Mouse (Mus musculus) brain, embryonic 14.5 days (tissue): ENCODE measurements around the gene Calcb.

Experiments
- CTCF ChIP-seq: fragments of 200-500 bp; IDR thresholded peaks from 2 replicates; pipeline ENCODE4 v1.5.1; 2012; ENCODE audit warnings: inconsistent platforms, mild to moderate bottlenecking, moderate library complexity, borderline replicate concordance; ENCODE audit not compliant: insufficient read depth, insufficient read length; ENCODE audit errors: extremely low read depth
- POLR2A ChIP-seq: fragments of 200-500 bp; IDR thresholded peaks from 2 replicates; pipeline ENCODE4 v1.6.1; 2012; ENCODE audit warnings: mild to moderate bottlenecking, inconsistent platforms, borderline replicate concordance; ENCODE audit not compliant: poor library complexity, insufficient read depth, insufficient read length, severe bottlenecking; ENCODE audit errors: extremely low read depth

DNA sequence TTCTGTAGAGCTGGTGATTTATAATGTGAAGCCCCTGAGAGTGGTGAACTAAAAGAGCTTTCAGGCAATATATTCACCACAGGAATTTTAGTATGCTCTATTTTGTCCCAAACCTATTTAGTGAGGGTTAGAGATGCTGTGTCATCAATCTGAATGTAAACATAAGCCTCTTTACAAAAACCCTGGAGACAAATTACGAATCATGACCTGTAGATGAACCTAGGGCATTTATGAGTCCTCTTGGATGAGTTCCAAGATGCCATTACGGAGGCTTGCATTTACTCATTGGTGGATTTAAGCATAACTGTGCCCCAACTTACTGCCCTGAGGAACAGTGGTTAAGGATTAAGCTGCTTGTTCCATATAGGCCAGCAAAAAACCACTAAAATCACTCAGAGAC lies 17.6 kb upstream of the Calcb start:
- TF ChIP-seq POLR2A: no peak
- TF ChIP-seq CTCF: no peak
